Mouse (Mus musculus): ENCODE data around the gene Rtn3.
"Not testable (repeated sequence)": the region's sequence is repeated elsewhere in the genome, so short reads cannot be mapped to it uniquely, and the experiment has no call there.

The Rtn3 gene

GRCm38 (mm10) chr19:7422656-7423027 lies 60.4 kb downstream of the Rtn3 start:
- DNase-seq (ENCODE audit: low read depth, low spot score): no peak

- no peak for DNase-seq (ENCODE audit: low read depth, low spot score)
Measured at GRCm38 (mm10) chr19:7421602-7422591, 61.2 kb downstream of the Rtn3 start.

DNA sequence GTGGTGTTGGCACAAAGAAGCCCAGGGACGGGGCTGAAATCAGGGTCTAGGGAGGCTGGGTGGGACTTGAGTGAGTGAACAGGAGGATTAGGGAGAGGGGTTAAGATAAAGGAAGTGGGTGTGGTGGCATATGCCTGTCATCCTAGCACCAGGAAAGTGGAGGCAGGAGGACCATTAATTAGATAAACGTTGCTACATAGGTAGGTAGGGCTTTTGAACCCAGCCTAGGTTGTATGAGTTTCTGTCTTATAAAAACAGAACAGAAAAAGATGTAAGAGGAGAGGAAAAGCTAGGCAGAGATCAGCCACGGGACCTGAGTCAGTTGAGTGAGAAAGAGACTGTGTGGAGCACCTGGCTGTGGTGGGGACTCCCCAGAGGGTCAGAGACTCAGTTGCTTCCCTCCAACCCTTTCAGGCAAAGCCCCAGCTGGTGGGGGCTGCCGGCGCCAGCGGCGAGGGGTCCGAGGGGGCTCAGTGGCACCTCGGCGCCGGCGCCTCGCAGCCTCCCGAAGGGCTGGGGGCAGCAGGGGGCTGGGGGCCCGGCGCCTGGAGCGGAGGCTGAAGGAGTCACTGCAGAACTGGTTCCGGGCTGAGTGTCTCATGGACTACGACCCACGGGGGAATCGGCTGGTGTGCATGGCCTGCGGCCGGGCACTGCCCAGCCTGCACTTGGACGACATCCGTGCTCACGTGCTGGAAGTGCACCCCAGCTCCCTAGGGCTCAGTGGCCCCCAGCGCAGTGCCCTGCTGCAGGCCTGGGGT lies 62.1 kb downstream of the Rtn3 start:
- no peak for DNase-seq (ENCODE audit: low read depth, low spot score)

GRCm38 (mm10) chr19:7420108-7420507 lies 63.0 kb downstream of the Rtn3 start:
- DNase-seq (ENCODE audit: low read depth, low spot score): no peak

DNA sequence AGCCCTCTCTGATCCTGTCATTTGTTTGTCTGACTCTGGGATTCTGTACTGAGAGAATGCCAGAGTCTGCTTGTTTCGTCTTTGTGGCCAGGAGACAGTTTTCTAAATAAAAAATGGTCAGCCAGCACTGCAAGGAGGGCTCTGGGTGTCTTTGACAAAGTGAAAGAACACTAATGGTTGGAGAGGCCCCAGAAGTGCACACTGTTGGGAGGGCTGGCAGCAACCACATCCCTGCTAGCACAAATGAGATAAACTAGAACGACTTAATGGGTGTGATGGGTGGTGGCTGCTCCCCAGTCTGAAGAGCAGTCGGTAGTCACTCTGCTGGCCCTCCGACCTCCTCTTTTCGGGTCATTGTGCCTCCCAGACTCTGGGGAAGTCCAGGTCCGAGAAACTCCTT lies 63.9 kb downstream of the Rtn3 start:
- no peak for DNase-seq (ENCODE audit: low read depth, low spot score)

- DNase-seq (ENCODE audit: low read depth, low spot score): no peak
Measured at GRCm38 (mm10) chr19:7417911-7418849, 64.9 kb downstream of the Rtn3 start.

DNA sequence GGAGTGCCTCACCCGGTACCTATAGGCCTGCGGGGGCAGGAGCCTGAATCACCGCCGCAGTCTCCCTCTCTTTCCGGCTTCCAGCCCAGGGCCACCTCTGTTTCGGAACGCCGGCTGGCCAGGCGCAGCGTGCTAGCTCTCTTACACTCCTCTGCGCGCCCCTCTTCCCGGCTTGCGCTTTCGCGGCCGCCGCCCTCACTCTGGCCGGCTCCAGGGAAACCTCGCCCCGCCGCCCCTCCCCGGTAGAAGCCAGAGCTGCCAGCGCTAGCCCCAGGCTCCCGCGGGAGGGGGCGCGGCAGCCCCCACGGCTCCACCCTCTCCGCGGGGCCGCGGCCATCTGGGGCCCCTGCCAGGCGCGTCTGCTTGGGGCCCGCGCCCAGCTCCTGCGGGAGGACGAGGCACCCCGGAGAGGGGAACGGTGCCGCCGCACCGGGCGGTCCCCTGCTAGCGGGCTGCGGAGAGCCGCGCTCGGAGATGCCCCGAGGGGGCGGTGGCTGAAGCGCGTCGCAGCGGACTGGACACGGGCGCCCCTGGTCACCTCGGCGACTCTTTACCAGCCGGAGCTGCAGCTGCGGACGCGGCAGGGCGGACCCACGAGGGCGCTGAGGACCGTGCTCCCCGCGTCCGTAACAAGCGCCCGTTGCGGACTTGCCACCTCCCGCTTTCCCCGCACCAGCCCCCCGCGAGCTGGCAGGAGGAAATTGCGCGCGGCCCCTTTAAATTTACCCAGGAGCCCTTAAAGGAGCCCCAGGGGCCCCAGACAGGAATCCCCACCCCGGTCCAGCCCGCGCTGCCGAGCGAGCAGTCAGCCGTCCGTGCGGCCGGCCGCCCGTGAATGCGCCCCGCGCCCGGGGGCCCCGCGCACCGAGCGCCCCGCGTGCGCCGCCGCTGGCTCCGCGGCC lies 66.0 kb downstream of the Rtn3 start, which contains the start of gene 2700081O15Rik:
2700081O15Rik (plus strand) TSS at position 792 of the 902 bp plus-strand sequence.
- no peak for DNase-seq (ENCODE audit: low read depth, low spot score)

- DNase-seq (ENCODE audit: low read depth, low spot score): no peak
Measured at GRCm38 (mm10) chr19:7415916-7416833, 66.9 kb downstream of the Rtn3 start.

GRCm38 (mm10) chr19:7412361-7412760 lies 70.7 kb downstream of the Rtn3 start:
- DNase-seq (ENCODE audit: low read depth, low spot score): no peak

DNA sequence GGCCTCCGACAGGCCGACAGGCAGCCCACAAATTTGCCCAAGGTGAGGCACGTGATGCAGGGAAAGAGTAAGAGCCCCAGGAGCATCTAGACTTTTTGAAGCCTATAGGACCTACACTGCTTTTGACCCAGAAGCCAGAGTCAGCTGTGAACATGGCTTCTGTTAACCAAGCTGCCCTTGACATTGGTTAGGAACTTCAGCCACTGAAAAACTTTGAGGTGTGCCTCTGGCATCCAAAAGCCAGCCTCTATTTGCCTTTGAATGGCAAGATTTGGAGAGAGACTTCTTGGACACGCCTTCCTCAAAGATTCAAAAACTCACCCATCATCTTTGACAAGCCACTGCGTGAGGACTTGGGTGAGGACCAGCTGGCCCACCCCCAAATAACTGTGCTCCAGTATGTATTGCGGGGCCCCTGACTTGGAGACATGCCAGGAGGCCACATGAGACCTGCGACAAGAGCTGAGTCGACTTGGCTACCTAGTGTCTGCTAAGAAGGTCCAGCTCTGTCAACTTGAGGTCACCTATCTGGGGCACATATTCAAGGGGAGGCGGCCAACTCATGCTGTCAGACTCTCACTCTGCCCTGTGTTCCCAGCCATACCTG lies 78.4 kb downstream of the Rtn3 start:
- DNase-seq (ENCODE audit: low read depth, low spot score): no peak

DNA sequence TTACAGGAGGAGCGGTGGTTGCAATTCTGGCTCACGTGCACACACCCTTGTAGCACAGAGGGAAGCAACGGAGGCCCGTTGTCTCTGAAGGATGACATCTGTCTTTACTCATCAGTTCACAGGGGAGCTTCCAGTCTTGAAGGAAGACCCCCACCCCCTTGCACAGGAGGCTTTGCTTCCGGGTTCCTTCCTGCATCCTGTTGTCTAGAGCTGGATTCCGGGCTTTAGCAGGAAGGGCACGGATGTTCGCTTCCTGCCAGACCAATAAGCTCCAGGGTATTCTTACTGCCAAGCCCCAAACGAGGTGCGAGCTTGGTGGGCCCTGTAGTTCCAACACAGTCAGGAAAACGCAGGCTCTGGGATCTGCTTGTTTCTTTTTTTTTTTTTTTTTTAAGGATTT lies 82.4 kb downstream of the Rtn3 start:
- no peak for DNase-seq (ENCODE audit: low read depth, low spot score)

DNA sequence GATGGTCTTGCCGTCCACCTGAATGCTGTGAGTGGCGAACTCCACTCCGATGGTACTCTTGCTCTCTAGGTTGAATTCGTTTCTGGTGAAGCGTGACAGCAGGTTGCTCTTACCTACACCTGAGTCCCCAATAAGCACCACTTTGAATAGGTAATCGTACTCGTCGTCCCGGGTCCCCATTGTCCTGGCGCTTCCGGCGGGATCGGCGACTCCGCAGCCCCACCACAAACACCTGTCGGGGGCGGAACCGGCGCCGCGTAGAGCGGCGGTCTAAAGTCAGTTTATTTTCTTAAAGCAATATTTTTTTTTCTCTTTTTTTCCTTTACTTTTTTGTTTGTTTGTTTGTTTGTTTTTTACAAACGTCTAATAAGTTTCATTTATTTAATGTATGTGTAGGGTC lies 84.2 kb downstream of the Rtn3 start:
- not testable (repeated sequence) for DNase-seq (ENCODE audit: low read depth, low spot score)

- DNase-seq (ENCODE audit: low read depth, low spot score): not testable (repeated sequence)
Measured at GRCm38 (mm10) chr19:7396867-7397826, 85.9 kb downstream of the Rtn3 start.

GRCm38 (mm10) chr19:7388488-7388887 lies 94.6 kb downstream of the Rtn3 start:
- no peak for DNase-seq (ENCODE audit: low read depth, low spot score)

GRCm38 (mm10) chr19:7386042-7386441 lies 97.0 kb downstream of the Rtn3 start:
- DNase-seq (ENCODE audit: low read depth, low spot score): no peak

DNA sequence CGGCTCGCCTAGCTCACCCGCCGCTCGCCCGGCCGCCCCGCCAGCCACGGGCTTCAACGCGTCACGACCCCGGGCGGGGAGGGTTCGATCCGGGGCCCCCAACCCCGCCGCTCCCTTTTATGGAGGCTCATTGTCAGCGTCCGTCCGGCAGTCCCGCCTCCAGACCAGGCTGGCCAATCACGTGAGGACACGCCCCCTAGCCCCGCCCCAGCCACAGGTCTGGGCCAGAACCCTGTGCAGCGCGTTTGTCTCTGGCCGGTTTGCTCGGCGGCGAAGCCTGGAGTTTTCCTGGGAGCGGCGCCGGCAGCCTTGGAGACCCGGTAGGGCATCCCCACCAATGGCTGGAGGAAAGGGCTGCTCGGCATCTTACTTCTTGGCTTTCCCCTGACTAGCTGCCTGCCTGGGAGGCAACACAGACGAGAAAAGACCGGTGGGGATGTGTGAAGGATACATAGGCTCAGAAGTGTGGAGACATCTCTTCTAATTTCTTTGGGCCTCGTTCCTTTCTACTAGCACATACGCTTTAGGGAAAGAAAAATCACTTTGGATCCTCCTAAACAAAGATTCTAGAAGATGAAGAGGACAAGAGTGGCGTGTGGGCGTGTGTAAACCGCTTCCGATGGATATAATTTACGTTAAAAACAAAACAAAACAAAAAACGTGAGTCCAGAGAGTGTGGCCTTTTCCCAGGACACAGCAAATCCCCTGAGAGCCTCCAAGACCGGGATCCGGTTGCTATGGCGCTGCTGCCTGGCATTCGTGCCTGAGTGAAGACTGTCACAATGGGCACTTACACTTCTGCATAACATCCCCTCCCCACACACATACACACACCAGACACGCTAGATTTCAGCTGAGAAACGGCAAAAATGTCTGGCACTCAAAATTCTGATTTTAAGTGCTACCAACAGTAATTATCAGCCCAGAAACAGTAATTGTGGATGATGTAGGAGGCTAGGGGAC lies 99.9 kb downstream of the Rtn3 start, which contains the start of gene Spindoc:
Spindoc (minus strand) TSS at position 92 of the 963 bp plus-strand sequence.
- DNase-seq (ENCODE audit: low read depth, low spot score): peak; percentile 88

Data from telencephalon, adult 2 months (tissue).